18 mouse cellular contexts compared by ENCODE assay signal in genomic region chr7:38176056-38176455, GRCm38 (mm10).
"Had no signal": no experiment of that assay in that cellular context is flagged by ENCODE, and none has a peak within 500 bp of the region (broad histone marks: within the 10 kb centered on the region; RNA-seq: fewer than 3 reads in every experiment).

No protein-coding gene starts in this region.

- H3K9ac ChIP-seq: liver, embryonic 14.5 days; lung, embryonic 14.5 days; midbrain, embryonic 12.5 days; neural tube, embryonic 13.5 days; neural tube, embryonic 15.5 days had no signal

- H3K36me3 ChIP-seq: midbrain, embryonic 12.5 days; neural tube, embryonic 13.5 days; neural tube, embryonic 15.5 days had no signal

- H3K4me2 ChIP-seq: lung, embryonic 14.5 days; midbrain, embryonic 12.5 days; neural tube, embryonic 13.5 days; neural tube, embryonic 15.5 days had no signal

- H3K9me3 ChIP-seq: midbrain, embryonic 12.5 days; neural tube, embryonic 13.5 days; neural tube, embryonic 15.5 days had no signal

- DNase-seq: lung, adult 18-20 months; lung, embryonic 14.5 days; lung, postnatal 10 days; midbrain, embryonic 14.5 days; right cerebral cortex, adult 18-20 months; right cerebral cortex, postnatal 25 days; right cerebral cortex, postnatal 4 days; spleen, adult 18-20 months; thymus, adult 18-20 months; thymus, postnatal 14 days; thymus, postnatal 36 days had no signal

- H3K27ac ChIP-seq: liver, embryonic 14.5 days; macrophage; midbrain, embryonic 12.5 days; neural tube, embryonic 13.5 days; neural tube, embryonic 15.5 days had no signal

- ATAC-seq: midbrain, embryonic 16.5 days had no signal

- H3K4me3 ChIP-seq: midbrain, embryonic 12.5 days; myocyte; neural tube, embryonic 13.5 days; neural tube, embryonic 15.5 days had no signal

- H3K27me3 ChIP-seq: neural tube, embryonic 13.5 days; neural tube, embryonic 15.5 days had no signal
